Mouse (Mus musculus) stomach, postnatal 0 days (tissue): ENCODE results near the gene Pdcd5.

Source experiments
- CTCF ChIP-seq: IDR thresholded peaks from 2 replicates; pipeline ENCODE4 v1.5.1; 2016; ENCODE audit warnings: antibody characterized with exemption, low read depth, mild to moderate bottlenecking, moderate library complexity
- EP300 ChIP-seq: optimal IDR thresholded peaks from 2 replicates; pipeline ENCODE3; 2016; ENCODE audit warnings: antibody characterized with exemption

- TF ChIP-seq CTCF (no peak), EP300 (no peak)
Observed at GRCm38 (mm10) chr7:35636874-35637273, 10.4 kb downstream of the Pdcd5 start.
